Mouse (Mus musculus): ENCODE measurements at regions not wholly inside any gene's neighbourhood (a gene's known extent, or its start where the extent isn't known, plus 50 kb on each side); places are given as distances from the start of the nearest gene placed in this dataset.

DNA sequence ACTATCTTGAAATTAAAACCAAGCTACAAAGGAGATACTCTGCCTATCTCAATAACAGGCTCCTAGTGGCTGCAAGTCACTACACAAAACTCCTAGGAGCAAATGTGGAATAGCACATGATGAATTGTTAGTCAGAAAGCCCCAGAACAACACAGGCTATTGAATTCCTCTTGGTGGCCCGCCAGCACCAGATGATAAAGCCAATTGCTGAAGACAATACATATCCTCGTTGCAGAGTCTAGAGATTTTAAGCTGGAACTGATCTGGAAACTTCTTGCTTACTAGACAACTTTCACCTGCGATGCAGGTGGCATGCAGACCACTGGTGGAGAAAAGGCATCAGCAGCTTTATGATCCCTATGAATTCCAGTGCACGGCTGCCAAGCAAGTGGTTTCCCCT is 126.5 kb upstream of the Eya4 start:
- no peak for DNase-seq

DNA sequence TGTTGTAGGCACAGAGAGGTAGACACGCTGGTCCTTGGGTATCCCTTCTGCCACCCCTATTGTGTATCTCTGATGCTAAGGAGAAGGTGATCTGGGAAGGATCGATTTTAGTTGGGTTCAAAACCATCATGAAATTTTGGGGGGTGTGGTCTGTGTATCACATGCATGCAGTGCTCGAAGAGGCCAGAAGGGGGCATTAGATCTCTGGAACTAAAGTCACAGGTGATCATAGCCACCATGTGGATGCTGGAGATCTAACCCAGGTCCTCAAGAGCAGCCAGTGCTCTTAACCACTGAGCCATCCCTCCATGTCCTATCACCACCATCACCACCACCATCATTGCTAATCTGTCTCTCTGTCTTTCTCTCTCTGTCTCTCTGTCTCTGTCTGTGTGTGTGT is 100.4 kb upstream of the Eya4 start:
- no peak for DNase-seq

DNA sequence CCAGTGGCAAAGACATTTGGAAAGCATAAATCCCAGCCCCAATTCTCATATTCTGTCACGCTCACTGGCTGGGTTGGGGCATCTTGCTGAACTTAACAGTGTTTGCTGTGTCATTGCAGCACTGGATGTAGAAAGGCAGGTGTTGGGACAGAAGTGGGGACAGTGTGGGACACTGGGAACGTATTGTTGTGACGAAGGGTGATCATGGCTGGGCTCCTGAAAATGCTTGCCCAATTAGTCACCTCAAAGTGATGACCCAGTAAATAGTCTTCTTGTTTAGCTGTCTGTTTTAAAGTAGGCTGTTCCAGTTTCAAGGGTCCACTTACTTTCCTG is 100.0 kb upstream of the Eya4 start:
- DNase-seq: no peak

- DNase-seq: no peak
Observed at GRCm38 (mm10) chr10:23449860-23450646, 99.5 kb upstream of the Eya4 start.

DNA sequence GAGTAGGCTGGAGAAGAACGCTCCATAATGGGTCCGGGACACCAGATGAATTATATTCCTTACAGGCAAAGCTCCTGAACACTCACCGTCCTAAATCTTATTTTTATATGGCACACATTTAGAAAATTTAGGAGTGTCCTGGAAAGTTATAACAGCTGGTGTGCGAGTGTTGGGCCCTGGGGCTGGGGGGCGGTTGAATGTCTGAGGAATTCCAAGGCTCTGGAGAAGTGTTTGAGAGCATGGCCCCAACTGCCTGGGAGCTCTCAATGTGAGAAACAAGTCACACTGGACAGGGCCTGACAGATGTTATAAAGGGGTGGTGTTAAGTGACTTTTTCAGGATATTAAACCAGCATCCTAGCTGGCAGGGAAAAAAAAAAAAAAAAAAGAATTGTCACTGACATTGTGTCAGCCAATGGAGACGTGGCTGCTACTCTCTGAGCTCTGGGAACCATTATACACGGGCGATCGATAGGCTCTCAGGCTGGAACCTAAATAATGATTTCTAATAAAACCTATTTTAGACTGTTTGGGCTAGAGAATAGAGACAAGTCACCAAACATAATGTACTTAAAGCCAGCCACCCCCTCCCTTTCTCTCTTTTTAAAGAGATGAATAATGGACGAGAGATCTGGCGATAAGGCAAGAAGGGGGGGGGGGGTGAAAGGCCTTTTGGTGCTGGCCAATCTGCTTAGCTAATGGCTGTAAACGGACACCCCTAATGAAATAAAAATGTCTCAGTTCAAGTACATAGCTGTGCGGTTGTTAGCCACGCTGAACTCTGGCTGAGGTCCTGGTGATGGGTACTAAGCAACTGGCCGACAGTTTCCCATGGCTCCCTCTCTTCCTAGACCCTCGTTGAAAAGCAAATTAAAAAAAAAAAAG is 98.6 kb upstream of the Eya4 start:
- no peak for DNase-seq

DNA sequence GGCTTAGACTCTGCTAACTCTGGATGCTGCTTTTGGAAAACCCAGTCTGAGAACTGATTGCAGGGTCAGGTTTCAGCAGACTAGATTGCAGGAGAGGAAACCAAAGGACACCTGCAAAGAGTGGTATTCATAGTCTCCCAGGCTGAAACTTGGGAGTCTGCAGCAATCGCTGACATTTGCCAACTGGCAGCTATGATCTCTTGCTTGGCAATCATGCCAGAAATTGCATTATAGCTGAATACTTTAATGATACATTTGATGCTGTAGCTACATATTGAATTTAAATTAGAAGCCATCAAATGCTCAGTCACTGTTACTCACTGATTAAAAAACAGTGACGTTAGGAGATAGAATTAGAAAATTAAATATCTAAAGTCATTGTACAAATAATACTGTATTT is 79.8 kb upstream of the Eya4 start:
- DNase-seq: no peak

GRCm38 (mm10) chr10:23413794-23414518 is 63.4 kb upstream of the Eya4 start:
- no peak for DNase-seq

- DNase-seq: no peak
Observed at GRCm38 (mm10) chr10:23403351-23403938, 52.9 kb upstream of the Eya4 start.
